ENCODE assay signal across 9 mouse cellular contexts in the genomic region with DNA sequence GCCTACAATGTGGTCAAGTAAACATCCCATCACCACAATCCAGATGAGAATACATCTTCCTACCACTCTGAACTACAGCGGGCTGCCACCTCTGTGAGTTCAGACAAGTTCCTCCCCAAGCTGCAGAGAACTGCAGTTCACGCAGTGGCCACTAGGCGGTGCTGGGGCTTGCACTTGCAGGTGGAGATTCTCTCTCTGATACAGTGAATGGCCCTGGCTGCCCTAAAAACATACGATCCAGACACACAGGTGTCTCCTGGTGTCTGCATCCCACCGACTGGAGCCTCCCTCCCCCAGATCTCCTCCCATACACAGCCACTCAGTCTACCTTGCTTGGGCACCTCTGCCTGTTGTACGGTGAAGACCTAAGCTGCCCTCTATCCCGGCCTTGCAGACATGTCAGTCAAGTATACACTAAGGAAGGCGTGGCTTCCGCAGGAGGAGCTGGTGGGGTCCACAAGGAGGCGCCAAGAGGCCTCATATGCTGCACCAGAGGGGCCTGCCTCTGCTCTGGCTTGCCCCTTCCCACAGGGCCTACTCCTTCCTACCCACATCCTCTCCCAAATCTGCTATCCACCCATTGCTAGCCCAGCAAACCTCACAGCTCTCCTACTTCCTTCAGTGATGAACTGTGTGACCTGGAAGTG. TPM values are rescaled to one million over a fixed set of nuclear protein-coding genes. Genes with fewer than 3 reads are reported as not detected.
DNase-seq lines count a peak whose midpoint lies in the region; ATAC-seq and TF ChIP-seq lines count a peak whose summit lies in the region.
"Had no signal": no experiment of that assay in that cellular context is flagged by ENCODE, and none has a peak within 500 bp of the region (broad histone marks: within the 10 kb centered on the region; RNA-seq: fewer than 3 reads in every experiment).

No protein-coding gene starts in this region.

- WGBS in forebrain, embryonic 15.5 days = 2% methylated on average over 10 of the region's 10 CpGs
- WGBS in neural tube, embryonic 15.5 days = 6% methylated on average over 10 of the region's 10 CpGs

- peak; percentile 66 for DNase-seq in cerebellum, adult 11 months
- peak; percentile 68 for DNase-seq in heart, postnatal 25 days (ENCODE audit: low spot score)
- peak; percentile 92 for DNase-seq in layer of hippocampus, adult 11-12 months (ENCODE audit: low spot score)
- peak; percentile 84 to 88 for DNase-seq in lung, adult 18-20 months
- DNase-seq in testis, postnatal 14 days (ENCODE audit: low spot score) = peak; percentile 83

- H3K9me3 ChIP-seq in ES-Bruce4 (replicated peaks; ENCODE audit: control insufficient read depth, insufficient read depth, low read length, poor library complexity, severe bottlenecking) = no peaks in the 10 kb centered on the region
- H3K9me3 ChIP-seq in forebrain, embryonic 15.5 days = no peaks in the 10 kb centered on the region
- H3K9me3 ChIP-seq in neural tube, embryonic 15.5 days (replicated peaks) = no peaks in the 10 kb centered on the region

- no peak for TF ChIP-seq POLR2A in ES-Bruce4 (IDR thresholded peaks at IDR 0.05; ENCODE audit: insufficient read depth, low read length)

- no peaks in the 10 kb centered on the region for H3K36me3 ChIP-seq in ES-Bruce4 (ENCODE audit: control insufficient read depth, insufficient read depth, low read length, poor library complexity, severe bottlenecking)
- H3K36me3 ChIP-seq in forebrain, embryonic 15.5 days = peaks cover 40% of the 10 kb centered on the region
- H3K36me3 ChIP-seq in neural tube, embryonic 15.5 days = peaks cover 21% of the 10 kb centered on the region

- TF ChIP-seq EP300 in ES-Bruce4 (IDR thresholded peaks at IDR 0.05; ENCODE audit: insufficient read depth, low read depth, low read length) = no peak

- peaks cover 19% of the 10 kb centered on the region for H3K4me1 ChIP-seq in ES-Bruce4 (ENCODE audit: control insufficient read depth, insufficient read depth, low read length)
- H3K4me1 ChIP-seq in forebrain, embryonic 15.5 days = peaks cover 18% of the 10 kb centered on the region; the same call in 1 of the 2 replicates
- H3K4me1 ChIP-seq in neural tube, embryonic 15.5 days = peaks cover 28% of the 10 kb centered on the region

- peak; percentile 84 for ATAC-seq in forebrain, embryonic 15.5 days (replicated peaks)
- ATAC-seq in neural tube, embryonic 15.5 days (ENCODE audit: low FRiP score) = peak; percentile 68; the same call in 1 of the 2 replicates

- intact Hi-C loops in heart, postnatal 25 days (cut with DNase I) = loop anchor here (2.0 to 5.0 kb wide), 4 partner anchors 42 to 223 kb away; no protein-coding TSS in a partner anchor

- H3K27me3 ChIP-seq in ES-Bruce4 (ENCODE audit: control insufficient read depth, insufficient read depth, low read length, poor library complexity, severe bottlenecking) = no peaks in the 10 kb centered on the region
- H3K27me3 ChIP-seq in forebrain, embryonic 15.5 days = no peaks in the 10 kb centered on the region
- no peaks in the 10 kb centered on the region for H3K27me3 ChIP-seq in neural tube, embryonic 15.5 days (replicated peaks)

- H3K9ac ChIP-seq in ES-Bruce4 (ENCODE audit: low read depth, poor library complexity, severe bottlenecking) = no peak overlapping the region
- H3K9ac ChIP-seq in forebrain, embryonic 15.5 days (replicated peaks) = no peak overlapping the region
- H3K9ac ChIP-seq in neural tube, embryonic 15.5 days (replicated peaks) = 0 out of 2 replicates have a peak overlapping the region, but pooled peaks have one; percentile 3

- peak overlapping the region; percentile 46 for H3K4me3 ChIP-seq in ES-Bruce4 (ENCODE audit: low read depth, low read length)
- H3K4me3 ChIP-seq in forebrain, embryonic 15.5 days = 0 out of 2 replicates have a peak overlapping the region, but pooled peaks have one; percentile 10
- no peak overlapping the region for H3K4me3 ChIP-seq in neural tube, embryonic 15.5 days (replicated peaks)

- TF ChIP-seq CTCF in ES-Bruce4 (IDR thresholded peaks at IDR 0.05; ENCODE audit: low read depth, low read length) = peak; percentile 93

- H3K27ac ChIP-seq in ES-Bruce4 (ENCODE audit: insufficient read depth, low read length) = peak overlapping the region; percentile 62
- peak overlapping the region; percentile 55 for H3K27ac ChIP-seq in forebrain, embryonic 15.5 days (replicated peaks)
- 0 out of 2 replicates have a peak overlapping the region, but pooled peaks have one; percentile 42 for H3K27ac ChIP-seq in neural tube, embryonic 15.5 days (replicated peaks)
- H3K27ac ChIP-seq: macrophage had no signal

- H3K4me2 ChIP-seq in forebrain, embryonic 15.5 days (replicated peaks) = no peak overlapping the region
- H3K4me2 ChIP-seq in neural tube, embryonic 15.5 days = peak overlapping the region; percentile 36; the same call in 1 of the 2 replicates

RNA-seq across cellular contexts. Expression of gene Zbp1, which starts 11.0 kb away (rescaled TPM):
- polyA plus RNA-seq in ES-Bruce4 (2011; ENCODE audit: insufficient read depth, insufficient read length, low read depth, missing spikeins) = 3.8 and 6.8 TPM in 2 replicates
- polyA plus RNA-seq in forebrain, embryonic 15.5 days (2015; fragmentation: Nextera tagmentation; extraction: Ambion mirVana) = 0.11 and 0.23 TPM in 2 replicates
- 1 to 10 TPM in 1 of 2 experiments, under 1 TPM in 1; 0.26 to 1.5 TPM for total RNA-seq in heart, postnatal 25 days (2021)
- polyA plus RNA-seq in neural tube, embryonic 15.5 days (2015; fragmentation: Nextera tagmentation; extraction: Ambion mirVana) = 0.08 and 3.6 TPM in 2 replicates

RNA-seq across cellular contexts. Expression of gene Pmepa1, which starts 46.6 kb away (rescaled TPM):
- 25.1 and 28.5 TPM in 2 replicates for polyA plus RNA-seq in ES-Bruce4 (2011; ENCODE audit: insufficient read depth, insufficient read length, low read depth, missing spikeins)
- 6.8 and 7.5 TPM in 2 replicates for polyA plus RNA-seq in forebrain, embryonic 15.5 days (2015; fragmentation: Nextera tagmentation; extraction: Ambion mirVana)
- 10 to 100 TPM; 28.2 to 31.9 TPM for total RNA-seq in heart, postnatal 25 days (2021)
- polyA plus RNA-seq in neural tube, embryonic 15.5 days (2015; fragmentation: Nextera tagmentation; extraction: Ambion mirVana) = 4.5 and 4.6 TPM in 2 replicates
